Mouse (Mus musculus) kidney, postnatal 0 days (tissue): Measurements from ENCODE around the gene Dhps. TPM values are rescaled to one million over a fixed set of nuclear protein-coding genes. Genes with fewer than 3 reads are reported as not detected.

ENCODE experiments used
- ATAC-seq: fragments of 200-750 bp; cut with Nextera tagmentation; replicated peaks from 2 replicates; pipeline ENCODE4 v1.8.0; 2017; ENCODE audit warnings: low read depth, moderate number of reproducible peaks, moderate TSS enrichment, moderate library complexity; ENCODE audit not compliant: low FRiP score
- DNase-seq: peaks from one replicate; pipeline ENCODE4 v3.0.0-alpha.2; 2016; ENCODE audit warnings: low spot score
- H3K27ac ChIP-seq: fragments of 300-500 bp; sonication (generic); 2 replicates; pipeline ENCODE4 v1.5.1; 2014; ENCODE audit warnings: mild to moderate bottlenecking
- H3K27me3 ChIP-seq: fragments of 300-500 bp; sonication (generic); 2 replicates; pipeline ENCODE4 v1.6.1; 2014; ENCODE audit warnings: low read length, mixed read lengths; ENCODE audit not compliant: insufficient read depth
- H3K36me3 ChIP-seq: fragments of 300-500 bp; sonication (generic); 2 replicates; pipeline ENCODE4 v1.6.1; 2014; ENCODE audit warnings: low read length, mixed read lengths; ENCODE audit not compliant: insufficient read depth
- H3K4me1 ChIP-seq: fragments of 300-500 bp; sonication (generic); replicated peaks from 2 replicates; pipeline ENCODE4 v1.6.1; 2014; ENCODE audit warnings: antibody characterized with exemption, low read length, mixed read lengths; ENCODE audit not compliant: insufficient read depth
- H3K4me2 ChIP-seq: fragments of 300-500 bp; sonication (generic); 2 replicates; pipeline ENCODE4 v1.6.1; 2014; ENCODE audit warnings: mild to moderate bottlenecking, low read length, moderate library complexity, mixed read lengths
- H3K4me3 ChIP-seq: fragments of 300-500 bp; sonication (generic); replicated peaks from 2 replicates; pipeline ENCODE4 v1.5.1; 2014; ENCODE audit warnings: low read depth, low read length
- H3K9ac ChIP-seq: fragments of 300-500 bp; sonication (generic); 2 replicates; pipeline ENCODE4 v1.6.1; 2014; ENCODE audit warnings: low read depth, low read length
- H3K9me3 ChIP-seq: fragments of 300-500 bp; sonication (generic); replicated peaks from 2 replicates; pipeline ENCODE4 v1.6.1; 2016; ENCODE audit warnings: low read length, inconsistent platforms, mixed read lengths
- CTCF ChIP-seq: IDR thresholded peaks from 2 replicates; pipeline ENCODE4 v1.5.1; 2016; ENCODE audit warnings: antibody characterized with exemption, low read depth, mild to moderate bottlenecking, moderate library complexity
- WGBS: fragments of 180-500 bp; shearing (Covaris S2); extraction: QIAGEN DNeasy Blood & Tissue Kit; methylation state at CpG from one replicate; pipeline ENCODE4 v1.1.7; 2014; 5-methylcytosine and 5-hydroxymethylcytosine counted together
- polyA plus RNA-seq: library from polyadenylated mRNA; unstranded; fragments of >200 nt; fragmentation: Nextera tagmentation; extraction: Ambion mirVana; gene quantifications from 2 replicates; pipeline ENCODE4 v1.2.1, GENCODE M21; 2015

The Dhps gene
- polyA plus RNA-seq, 1 experiment from 2014 or later, result 55.7 TPM

DNA sequence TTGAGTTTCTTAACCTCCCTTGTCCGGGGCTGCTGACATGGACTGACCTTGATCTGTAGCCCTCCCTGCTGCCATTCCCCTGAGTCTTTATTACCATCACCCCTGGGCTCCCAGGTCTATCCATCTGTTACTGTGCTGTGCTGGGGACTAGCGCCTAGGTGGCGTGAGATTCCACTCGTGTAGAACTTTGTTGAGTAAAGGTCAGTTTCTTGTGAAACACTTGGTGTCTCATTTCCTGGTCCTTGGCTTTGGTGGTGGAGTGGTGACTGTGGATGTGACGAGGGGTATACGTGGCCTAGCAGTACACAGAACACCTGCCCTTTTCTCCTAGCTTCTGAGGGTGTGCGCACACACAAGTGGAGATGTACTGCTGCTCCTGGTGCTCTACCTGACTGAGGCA, 14.2 kb upstream of the Dhps start:
- Histone ChIP-seq H3K27me3 (no peaks in the 10 kb centered on the region), H3K27ac (no peak overlapping the region), H3K4me2 (no peak overlapping the region), H3K4me1 (peaks cover 7% of the 10 kb centered on the region; the same call in 1 of the 2 replicates), H3K9ac (no peak overlapping the region), H3K4me3 (no peak overlapping the region), H3K36me3 (peaks cover 42% of the 10 kb centered on the region), H3K9me3 (no peaks in the 10 kb centered on the region)
- DNase-seq (no peak), ATAC-seq (no peak)
- WGBS, result 77% methylated on average over 7 of the region's 7 CpGs
- no peak for TF ChIP-seq CTCF

DNA sequence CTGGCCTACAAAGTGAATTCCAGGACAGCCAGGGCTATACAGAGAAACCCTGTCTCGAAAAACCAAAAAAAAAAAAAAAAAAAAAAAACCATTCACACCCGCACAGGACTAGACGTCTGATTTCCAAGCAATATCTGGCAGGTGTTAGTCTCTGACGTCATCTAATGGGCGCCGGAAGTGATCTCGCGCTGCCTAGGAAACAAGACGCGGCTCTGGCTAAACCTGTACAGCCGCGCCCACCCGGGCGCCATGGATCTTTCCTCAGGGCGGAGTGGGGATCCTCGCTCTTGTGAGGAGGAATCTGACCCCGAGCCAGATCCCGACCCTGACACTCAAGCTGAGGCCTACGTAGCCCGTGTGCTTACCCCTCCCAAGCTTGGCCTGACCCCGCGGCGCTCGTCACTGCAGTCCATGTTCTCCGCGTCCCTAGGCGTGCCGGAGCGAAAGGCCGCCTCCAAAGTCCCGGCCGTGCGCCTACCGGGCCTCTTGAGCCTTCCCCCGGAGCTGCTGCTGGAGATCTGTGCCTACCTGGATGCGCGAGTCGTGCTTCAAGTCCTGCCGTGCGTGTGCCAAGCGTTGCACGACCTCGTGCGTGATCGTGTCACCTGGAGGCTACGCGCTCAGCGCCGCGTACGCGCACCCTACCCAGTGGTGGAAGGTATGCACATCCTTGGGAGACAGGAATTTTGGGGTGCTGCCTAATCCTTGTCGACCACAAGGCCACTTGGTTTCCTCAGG, 11.5 kb upstream of the Dhps start, which contains the start of gene Fbxw9:
Gene Fbxw9, plus strand, starts transcription at position 177 of the 738 bp plus-strand sequence.
- Histone ChIP-seq H3K27ac (0 out of 2 replicates have a peak within 1 kb of the TSS, but pooled peaks have one; percentile 31), H3K4me3 (peak within 1 kb of the TSS; percentile 91), H3K4me1 (peaks cover 7% of the 10 kb centered on the region; the same call in 1 of the 2 replicates), H3K9ac (peak within 1 kb of the TSS; percentile 82), H3K9me3 (no peaks in the 10 kb centered on the region), H3K36me3 (peaks cover 16% of the 10 kb centered on the region; the same call in 1 of the 2 replicates), H3K27me3 (no peaks in the 10 kb centered on the region), H3K4me2 (peak within 1 kb of the TSS; percentile 97)
- TF ChIP-seq CTCF, result no peak
- WGBS, result under 1% methylated on average over 52 of the region's 53 CpGs
- DNase-seq (peak; percentile 95), ATAC-seq (peak; percentile 89)

DNA sequence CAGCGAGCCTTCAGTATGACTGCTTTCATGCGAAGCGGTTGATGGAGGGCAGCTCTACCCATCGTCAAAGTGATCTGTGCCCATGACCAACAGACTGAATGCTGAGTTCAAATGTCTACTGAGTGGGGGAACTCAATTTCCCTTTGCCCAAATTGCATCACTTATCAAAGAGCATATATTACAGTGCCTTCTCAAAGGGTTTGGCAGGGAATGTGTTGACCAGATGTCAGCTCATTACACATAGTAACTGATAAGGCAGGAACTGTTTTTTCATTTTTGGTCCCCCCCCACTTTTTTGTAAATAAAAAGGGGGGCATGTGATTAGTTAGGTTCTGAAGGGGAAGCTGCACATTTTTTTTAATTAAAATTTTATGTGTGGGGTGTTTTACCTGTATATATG, 9.0 kb upstream of the Dhps start:
- WGBS, result 96% methylated on average over 4 of the region's 4 CpGs
- DNase-seq (no peak), ATAC-seq (no peak)
- no peak for TF ChIP-seq CTCF
- Histone ChIP-seq H3K4me3 (no peak overlapping the region), H3K9ac (no peak overlapping the region), H3K36me3 (peaks cover 13% of the 10 kb centered on the region; the same call in 1 of the 2 replicates), H3K4me1 (peaks cover 7% of the 10 kb centered on the region; the same call in 1 of the 2 replicates), H3K9me3 (no peaks in the 10 kb centered on the region), H3K27ac (no peak overlapping the region), H3K4me2 (no peak overlapping the region), H3K27me3 (no peaks in the 10 kb centered on the region)

DNA sequence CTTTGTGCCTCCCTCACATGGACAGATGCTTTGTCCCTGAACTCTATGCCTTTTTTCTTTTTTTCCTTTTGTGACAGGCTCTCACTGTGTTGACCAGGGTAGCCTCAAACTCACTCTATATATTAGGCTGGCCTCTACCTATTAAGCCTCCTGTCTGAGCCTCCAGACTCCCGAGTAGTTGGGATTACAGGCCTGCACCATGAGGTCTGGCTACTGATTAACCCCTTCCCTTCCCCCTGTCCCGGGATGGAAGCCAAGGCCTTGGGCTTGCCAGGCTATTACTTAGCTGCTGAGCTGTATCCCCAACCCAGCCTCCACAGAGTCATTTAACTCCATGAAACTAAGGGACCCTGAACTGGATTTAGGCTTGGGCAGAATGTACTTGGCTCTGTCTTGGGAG, 6.3 kb upstream of the Dhps start:
- no peak for TF ChIP-seq CTCF
- H3K27me3 ChIP-seq, result no peaks in the 10 kb centered on the region
- no peak overlapping the region for H3K9ac ChIP-seq
- H3K36me3 ChIP-seq, result peaks cover 15% of the 10 kb centered on the region; the same call in 1 of the 2 replicates
- no peak overlapping the region for H3K4me2 ChIP-seq
- WGBS, result 21% methylated on average over 2 of the region's 2 CpGs
- no peak for DNase-seq
- H3K4me3 ChIP-seq, result no peak overlapping the region
- H3K27ac ChIP-seq, result no peak overlapping the region
- H3K4me1 ChIP-seq, result peaks cover 7% of the 10 kb centered on the region; the same call in 1 of the 2 replicates
- no peak for ATAC-seq
- H3K9me3 ChIP-seq, result no peaks in the 10 kb centered on the region

DNA sequence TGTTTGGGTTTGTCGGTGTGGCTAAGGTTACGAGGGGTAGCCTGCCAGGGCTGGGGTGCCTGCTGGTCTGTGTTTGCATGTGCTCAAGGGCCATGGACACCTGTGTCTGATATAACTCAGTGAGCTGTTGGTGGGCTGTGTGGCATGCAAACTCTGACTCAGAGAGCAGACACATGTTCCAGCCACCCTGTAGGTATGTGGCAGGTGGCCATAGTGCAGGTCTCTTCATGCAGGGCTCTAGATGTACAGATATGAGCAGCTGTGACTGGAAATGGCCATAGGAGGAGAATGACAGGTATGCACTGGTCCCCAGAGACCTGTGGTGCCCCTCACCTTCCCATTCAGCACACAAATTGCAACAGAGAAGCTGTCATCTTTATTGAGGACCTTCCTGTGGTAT, 4.4 kb upstream of the Dhps start:
- 0 out of 2 replicates have a peak, but pooled peaks cover 8% of the 10 kb centered on the region for H3K4me1 ChIP-seq
- WGBS, result 96% methylated on average over 2 of the region's 2 CpGs
- H3K9ac ChIP-seq, result no peak overlapping the region
- no peak overlapping the region for H3K4me2 ChIP-seq
- H3K4me3 ChIP-seq, result no peak overlapping the region
- no peak for TF ChIP-seq CTCF
- ATAC-seq (no peak), DNase-seq (no peak)
- H3K36me3 ChIP-seq, result peaks cover 15% of the 10 kb centered on the region; the same call in 1 of the 2 replicates
- H3K27me3 ChIP-seq, result no peaks in the 10 kb centered on the region
- no peak overlapping the region for H3K27ac ChIP-seq
- no peaks in the 10 kb centered on the region for H3K9me3 ChIP-seq

DNA sequence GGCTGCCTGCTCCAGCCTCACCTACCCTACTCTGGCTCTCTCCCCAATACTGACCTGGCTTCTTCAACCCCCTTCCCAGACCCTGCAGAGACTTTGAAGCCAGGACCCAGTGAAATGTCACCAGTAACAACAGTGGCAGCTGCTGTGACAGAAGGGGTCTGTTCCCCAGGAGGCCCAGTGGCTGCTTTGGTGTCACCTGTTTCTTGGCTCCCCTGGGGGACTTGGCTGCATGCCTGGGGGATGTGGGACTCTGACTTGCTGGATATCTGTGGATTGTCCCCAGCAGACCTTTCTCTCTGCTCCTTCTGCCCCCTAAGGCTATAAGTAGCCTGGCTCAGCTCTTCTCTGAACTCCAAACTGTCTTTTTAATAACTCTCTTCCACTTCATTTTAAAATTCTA, 3.6 kb upstream of the Dhps start, which contains the start of gene Gm5741:
Gene Gm5741, minus strand, starts transcription at position 1 of the 400 bp plus-strand sequence.
- Histone ChIP-seq H3K4me2 (no peak within 1 kb of the TSS), H3K4me3 (no peak within 1 kb of the TSS), H3K27me3 (no peaks in the 10 kb centered on the region), H3K27ac (no peak within 1 kb of the TSS), H3K36me3 (peaks cover 15% of the 10 kb centered on the region; the same call in 1 of the 2 replicates), H3K9ac (no peak within 1 kb of the TSS), H3K4me1 (0 out of 2 replicates have a peak, but pooled peaks cover 8% of the 10 kb centered on the region), H3K9me3 (no peaks in the 10 kb centered on the region)
- TF ChIP-seq CTCF, result no peak
- ATAC-seq (no peak), DNase-seq (no peak)
